Mouse (Mus musculus) forebrain, embryonic 12.5 days (tissue): Measurements from ENCODE around the gene Pou6f1. TPM values are rescaled to one million over a fixed set of nuclear protein-coding genes. Genes with fewer than 3 reads are reported as not detected.

Experiments used
- ATAC-seq: fragments of 200-750 bp; cut with Nextera tagmentation; 2 replicates; pipeline ENCODE4 v1.8.0; 2017; ENCODE audit warnings: moderate TSS enrichment; ENCODE audit not compliant: low FRiP score
- H3K27ac ChIP-seq: fragments of 300-500 bp; sonication (generic); 2 replicates; pipeline ENCODE4 v1.5.1; 2016; ENCODE audit warnings: mild to moderate bottlenecking
- H3K27me3 ChIP-seq: fragments of 300-500 bp; sonication (generic); 2 replicates; pipeline ENCODE4 v1.6.1; 2016; ENCODE audit warnings: mild to moderate bottlenecking
- H3K36me3 ChIP-seq: fragments of 300-500 bp; sonication (generic); replicated peaks from 2 replicates; pipeline ENCODE4 v1.6.1; 2016; ENCODE audit warnings: mild to moderate bottlenecking
- H3K4me1 ChIP-seq: fragments of 300-500 bp; sonication (generic); 2 replicates; pipeline ENCODE4 v1.6.1; 2016
- H3K4me2 ChIP-seq: fragments of 300-500 bp; sonication (generic); 2 replicates; pipeline ENCODE4 v1.6.1; 2016; ENCODE audit warnings: mild to moderate bottlenecking, moderate library complexity
- H3K4me3 ChIP-seq: fragments of 300-500 bp; sonication (generic); replicated peaks from 2 replicates; pipeline ENCODE4 v1.5.1; 2016; ENCODE audit warnings: mild to moderate bottlenecking
- H3K9ac ChIP-seq: fragments of 300-500 bp; sonication (generic); 2 replicates; pipeline ENCODE4 v1.6.1; 2016; ENCODE audit warnings: mild to moderate bottlenecking
- H3K9me3 ChIP-seq: fragments of 300-500 bp; sonication (generic); 2 replicates; pipeline ENCODE4 v1.6.1; 2016
- WGBS: fragments of 180-500 bp; shearing (Covaris S2); methylation state at CpG from one replicate; pipeline ENCODE4 v1.1.7; 2016; 5-methylcytosine and 5-hydroxymethylcytosine counted together
- polyA plus RNA-seq: library from polyadenylated mRNA; unstranded; fragments of >200 nt; fragmentation: Nextera tagmentation; extraction: Ambion mirVana; gene quantifications from 2 replicates; pipeline ENCODE4 v1.2.1, GENCODE M21; 2016

Gene Pou6f1
- polyA plus RNA-seq: 27.3 and 33.8 TPM in 2 replicates

- peaks cover 35% of the 10 kb centered on the region for H3K27me3 ChIP-seq
Measured at GRCm38 (mm10) chr15:100599276-100600046, at the start of gene Pou6f1. Gene Pou6f1 (minus strand): TSS chr15:100599984.

GRCm38 (mm10) chr15:100646161-100646560 lies 46.4 kb upstream of the Pou6f1 start:
- H3K27me3 ChIP-seq: no peaks in the 10 kb centered on the region
- no peaks in the 10 kb centered on the region for H3K36me3 ChIP-seq
- no peak for ATAC-seq
- H3K4me1 ChIP-seq: no peaks in the 10 kb centered on the region
- WGBS: 83% methylated on average over 6 of the region's 6 CpGs
- no peak overlapping the region for H3K27ac ChIP-seq
- no peaks in the 10 kb centered on the region for H3K9me3 ChIP-seq
- H3K4me2 ChIP-seq: no peak overlapping the region
- H3K9ac ChIP-seq: no peak overlapping the region
- no peak overlapping the region for H3K4me3 ChIP-seq

More at GRCm38 (mm10) chr15:100599276-100600046, at the start of gene Pou6f1:
- Histone ChIP-seq H3K27ac (peak within 1 kb of the TSS; percentile 83), H3K36me3 (no peaks in the 10 kb centered on the region), H3K4me1 (peaks cover 25% of the 10 kb centered on the region), H3K4me3 (peak within 1 kb of the TSS; percentile 92), H3K9ac (peak within 1 kb of the TSS; percentile 95), H3K9me3 (no peaks in the 10 kb centered on the region), H3K4me2 (peak within 1 kb of the TSS; percentile 86)
- 1% methylated on average over 67 of the region's 76 CpGs for WGBS
- peak; percentile 74 for ATAC-seq

- H3K27ac ChIP-seq: no peak overlapping the region
- peaks cover 18% of the 10 kb centered on the region for H3K27me3 ChIP-seq
- no peak for ATAC-seq
- H3K4me1 ChIP-seq: no peaks in the 10 kb centered on the region
- no peaks in the 10 kb centered on the region for H3K36me3 ChIP-seq
- H3K9me3 ChIP-seq: no peaks in the 10 kb centered on the region
- H3K4me3 ChIP-seq: no peak overlapping the region
- 92% methylated on average over 7 of the region's 7 CpGs for WGBS
- H3K9ac ChIP-seq: no peak overlapping the region
- H3K4me2 ChIP-seq: no peak overlapping the region
Measured at GRCm38 (mm10) chr15:100642451-100642850, 42.7 kb upstream of the Pou6f1 start.

GRCm38 (mm10) chr15:100641226-100641810 lies 41.5 kb upstream of the Pou6f1 start:
- Histone ChIP-seq H3K27me3 (peaks cover 30% of the 10 kb centered on the region), H3K9ac (no peak overlapping the region), H3K27ac (no peak overlapping the region), H3K9me3 (no peaks in the 10 kb centered on the region), H3K4me1 (peaks cover 9% of the 10 kb centered on the region), H3K4me2 (no peak overlapping the region), H3K4me3 (no peak overlapping the region), H3K36me3 (no peaks in the 10 kb centered on the region)
- ATAC-seq: no peak
- WGBS: 83% methylated on average over 9 of the region's 16 CpGs

GRCm38 (mm10) chr15:100639972-100640750 lies 40.4 kb upstream of the Pou6f1 start:
- Histone ChIP-seq H3K4me2 (no peak overlapping the region), H3K4me1 (peaks cover 13% of the 10 kb centered on the region), H3K27ac (no peak overlapping the region), H3K4me3 (no peak overlapping the region), H3K27me3 (peaks cover 41% of the 10 kb centered on the region), H3K9me3 (no peaks in the 10 kb centered on the region), H3K9ac (no peak overlapping the region), H3K36me3 (no peaks in the 10 kb centered on the region)
- ATAC-seq: no peak
- WGBS: 80% methylated on average over 16 of the region's 16 CpGs

- no peak for ATAC-seq
- WGBS: 19% methylated on average over 6 of the region's 6 CpGs
- H3K4me1 ChIP-seq: peaks cover 13% of the 10 kb centered on the region
- no peak overlapping the region for H3K4me3 ChIP-seq
- no peak overlapping the region for H3K27ac ChIP-seq
- H3K27me3 ChIP-seq: peaks cover 64% of the 10 kb centered on the region
- H3K9me3 ChIP-seq: no peaks in the 10 kb centered on the region
- H3K36me3 ChIP-seq: no peaks in the 10 kb centered on the region
- no peak overlapping the region for H3K4me2 ChIP-seq
- no peak overlapping the region for H3K9ac ChIP-seq
Measured at GRCm38 (mm10) chr15:100637661-100638060, 37.9 kb upstream of the Pou6f1 start.

- no peaks in the 10 kb centered on the region for H3K36me3 ChIP-seq
- peak within 1 kb of the TSS; percentile 42 for H3K9ac ChIP-seq
- no peaks in the 10 kb centered on the region for H3K9me3 ChIP-seq
- no peak for ATAC-seq
- H3K4me2 ChIP-seq: peak within 1 kb of the TSS; percentile 81
- H3K4me1 ChIP-seq: peaks cover 13% of the 10 kb centered on the region
- peak within 1 kb of the TSS; percentile 50 for H3K4me3 ChIP-seq
- H3K27me3 ChIP-seq: peaks cover 71% of the 10 kb centered on the region
- under 1% methylated on average over 77 of the region's 77 CpGs for WGBS
- H3K27ac ChIP-seq: no peak within 1 kb of the TSS
Measured at GRCm38 (mm10) chr15:100636700-100637501, 37.1 kb upstream of the Pou6f1 start, which contains the start of gene Smagp. Gene Smagp (minus strand): TSS chr15:100636940.

GRCm38 (mm10) chr15:100635851-100636645 lies 36.3 kb upstream of the Pou6f1 start:
- H3K4me2 ChIP-seq: peak overlapping the region; percentile 81
- 3% methylated on average over 38 of the region's 38 CpGs for WGBS
- no peaks in the 10 kb centered on the region for H3K9me3 ChIP-seq
- H3K27ac ChIP-seq: no peak overlapping the region
- peaks cover 13% of the 10 kb centered on the region for H3K4me1 ChIP-seq
- H3K9ac ChIP-seq: peak overlapping the region; percentile 42; the same call in 1 of the 2 replicates
- H3K27me3 ChIP-seq: peaks cover 76% of the 10 kb centered on the region
- peak overlapping the region; percentile 50 for H3K4me3 ChIP-seq
- no peak for ATAC-seq
- no peaks in the 10 kb centered on the region for H3K36me3 ChIP-seq

- H3K27ac ChIP-seq: no peak overlapping the region
- WGBS: 11% methylated on average over 9 of the region's 9 CpGs
- H3K9me3 ChIP-seq: no peaks in the 10 kb centered on the region
- H3K4me2 ChIP-seq: no peak overlapping the region
- peaks cover 76% of the 10 kb centered on the region for H3K27me3 ChIP-seq
- H3K4me3 ChIP-seq: no peak overlapping the region
- H3K4me1 ChIP-seq: peaks cover 13% of the 10 kb centered on the region
- no peaks in the 10 kb centered on the region for H3K36me3 ChIP-seq
- H3K9ac ChIP-seq: no peak overlapping the region
- no peak for ATAC-seq
Measured at GRCm38 (mm10) chr15:100635239-100635638, 35.5 kb upstream of the Pou6f1 start.

- no peak for ATAC-seq
- H3K4me2 ChIP-seq: no peak overlapping the region
- H3K9me3 ChIP-seq: no peaks in the 10 kb centered on the region
- H3K9ac ChIP-seq: no peak overlapping the region
- H3K4me1 ChIP-seq: peaks cover 13% of the 10 kb centered on the region
- WGBS: 86% methylated on average over 10 of the region's 10 CpGs
- no peak overlapping the region for H3K27ac ChIP-seq
- peaks cover 72% of the 10 kb centered on the region for H3K27me3 ChIP-seq
- no peak overlapping the region for H3K4me3 ChIP-seq
- no peaks in the 10 kb centered on the region for H3K36me3 ChIP-seq
Measured at GRCm38 (mm10) chr15:100633341-100633740, 33.6 kb upstream of the Pou6f1 start.

GRCm38 (mm10) chr15:100632323-100632722 lies 32.5 kb upstream of the Pou6f1 start:
- 87% methylated on average over 5 of the region's 5 CpGs for WGBS
- ATAC-seq: no peak

More at GRCm38 (mm10) chr15:100632323-100632722, 32.5 kb upstream of the Pou6f1 start:
- Histone ChIP-seq H3K4me2 (no peak overlapping the region), H3K27ac (no peak overlapping the region), H3K9ac (no peak overlapping the region), H3K4me3 (no peak overlapping the region), H3K27me3 (peaks cover 66% of the 10 kb centered on the region), H3K36me3 (no peaks in the 10 kb centered on the region), H3K9me3 (no peaks in the 10 kb centered on the region), H3K4me1 (peaks cover 22% of the 10 kb centered on the region)
